Mouse (Mus musculus) heart, embryonic 15.5 days (tissue): ENCODE data around the gene Ccr6. TPM values are rescaled to one million over a fixed set of nuclear protein-coding genes. Genes with fewer than 3 reads are reported as not detected.
A peak's percentile ranks its signal among the peaks of the same experiment; 100 is the strongest.

Experiments used
- ATAC-seq: fragments of 200-750 bp; cut with Nextera tagmentation; replicated peaks from 2 replicates; pipeline ENCODE4 v1.8.0; 2017; ENCODE audit warnings: low read depth, moderate TSS enrichment; ENCODE audit not compliant: insufficient number of reproducible peaks, insufficient read depth, low FRiP score
- H3K27ac ChIP-seq: fragments of 300-500 bp; sonication (generic); 2 replicates; pipeline ENCODE4 v1.5.1; 2015; ENCODE audit warnings: mild to moderate bottlenecking, inconsistent platforms
- H3K27me3 ChIP-seq: fragments of 300-500 bp; sonication (generic); 2 replicates; pipeline ENCODE4 v1.6.1; 2015; ENCODE audit warnings: inconsistent platforms
- H3K36me3 ChIP-seq: fragments of 300-500 bp; sonication (generic); 2 replicates; pipeline ENCODE4 v1.6.1; 2015; ENCODE audit warnings: mild to moderate bottlenecking, inconsistent platforms
- H3K4me1 ChIP-seq: fragments of 300-500 bp; sonication (generic); replicated peaks from 2 replicates; pipeline ENCODE4 v1.6.1; 2015; ENCODE audit warnings: inconsistent platforms
- H3K4me2 ChIP-seq: fragments of 300-500 bp; sonication (generic); 2 replicates; pipeline ENCODE4 v1.6.1; 2015; ENCODE audit warnings: inconsistent platforms, mild to moderate bottlenecking, moderate library complexity
- H3K4me3 ChIP-seq: fragments of 300-500 bp; sonication (generic); 2 replicates; pipeline ENCODE4 v1.5.1; 2015; ENCODE audit warnings: mild to moderate bottlenecking, inconsistent platforms
- H3K9ac ChIP-seq: fragments of 300-500 bp; sonication (generic); 2 replicates; pipeline ENCODE4 v1.6.1; 2015; ENCODE audit warnings: mild to moderate bottlenecking, inconsistent platforms
- H3K9me3 ChIP-seq: fragments of 300-500 bp; sonication (generic); replicated peaks from 2 replicates; pipeline ENCODE4 v1.6.1; 2016; ENCODE audit warnings: inconsistent platforms
- WGBS: fragments of 180-500 bp; shearing (Covaris S2); methylation state at CpG from one replicate; pipeline ENCODE4 v1.1.7; 2015; ENCODE audit warnings: mixed read lengths; 5-methylcytosine and 5-hydroxymethylcytosine counted together
- polyA plus RNA-seq: library from polyadenylated mRNA; unstranded; fragments of >200 nt; fragmentation: Nextera tagmentation; extraction: Ambion mirVana; gene quantifications from 2 replicates; pipeline ENCODE4 v1.2.1, GENCODE M21; 2015

Ccr6 gene
- polyA plus RNA-seq, 1 experiment from 2014 or later = 0.21 TPM

DNA sequence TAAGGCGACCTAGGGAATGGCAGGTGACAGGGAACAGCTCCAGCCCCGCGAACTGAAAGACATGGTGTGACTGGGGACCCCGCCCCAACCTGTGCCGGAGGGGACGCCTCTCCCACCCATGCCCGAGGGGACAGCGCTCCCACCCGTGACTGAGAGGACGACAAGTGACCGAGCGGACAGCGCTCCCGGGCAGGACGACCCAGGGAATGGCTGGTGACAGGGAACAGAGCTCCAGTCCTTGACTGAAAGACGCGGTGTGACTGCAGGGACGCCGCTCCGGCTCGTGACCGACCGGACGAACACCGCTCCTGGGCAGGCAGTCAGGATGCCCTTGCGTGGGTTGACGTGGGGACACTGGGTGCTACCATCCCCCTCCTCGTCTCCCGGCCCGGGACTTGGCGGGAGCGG, 48.4 kb downstream of the Ccr6 start:
- under 1% methylated on average over 32 of the region's 32 CpGs for WGBS
- H3K4me1 ChIP-seq = peaks cover 15% of the 10 kb centered on the region

GRCm38 (mm10) chr17:8285056-8285455, 49.2 kb downstream of the Ccr6 start:
- 38% methylated on average over 8 of the region's 8 CpGs for WGBS
- Histone ChIP-seq H3K27me3 (no peaks in the 10 kb centered on the region), H3K9me3 (no peaks in the 10 kb centered on the region), H3K4me3 (peak overlapping the region; percentile 96), H3K4me1 (peaks cover 15% of the 10 kb centered on the region), H3K9ac (0 out of 2 replicates have a peak overlapping the region, but pooled peaks have one; percentile 94), H3K27ac (no peak overlapping the region), H3K36me3 (peaks cover 5% of the 10 kb centered on the region; the same call in 1 of the 2 replicates), H3K4me2 (peak overlapping the region; percentile 91)
- no peak for ATAC-seq

More for the DNA sequence above, 48.4 kb downstream of the Ccr6 start:
- Histone ChIP-seq H3K36me3 (peaks cover 5% of the 10 kb centered on the region; the same call in 1 of the 2 replicates), H3K9me3 (no peaks in the 10 kb centered on the region), H3K9ac (peak overlapping the region; percentile 94), H3K27me3 (no peaks in the 10 kb centered on the region), H3K27ac (peak overlapping the region; percentile 99), H3K4me3 (peak overlapping the region; percentile 96), H3K4me2 (peak overlapping the region; percentile 91)
- peak; percentile 10; the same call in 1 of the 2 replicates for ATAC-seq

DNA sequence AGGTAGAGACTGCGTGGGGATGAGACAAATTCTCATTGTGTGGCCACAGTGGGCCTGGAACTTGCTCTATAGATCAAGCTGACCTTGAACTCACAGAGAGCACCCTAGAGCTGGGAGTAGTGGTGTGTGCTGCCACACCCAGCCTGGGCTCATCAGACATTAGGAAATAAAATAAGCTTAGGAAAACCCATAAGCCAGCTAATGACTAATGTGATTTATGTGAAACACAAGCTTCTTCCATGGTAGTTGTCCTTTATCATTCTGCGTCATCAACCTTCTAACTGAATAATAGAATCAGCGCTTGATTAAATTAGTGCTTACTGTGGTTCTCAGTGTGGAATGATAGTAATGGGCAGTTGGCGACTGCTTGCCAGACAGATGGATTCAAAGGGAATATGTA, 51.1 kb downstream of the Ccr6 start:
- H3K4me3 ChIP-seq = no peak overlapping the region
- H3K27ac ChIP-seq = no peak overlapping the region
- H3K36me3 ChIP-seq = peaks cover 7% of the 10 kb centered on the region; the same call in 1 of the 2 replicates
- peaks cover 14% of the 10 kb centered on the region for H3K4me1 ChIP-seq
- no peak overlapping the region for H3K4me2 ChIP-seq
- no peak for ATAC-seq
- 85% methylated on average over 4 of the region's 4 CpGs for WGBS
- H3K27me3 ChIP-seq = no peaks in the 10 kb centered on the region
- H3K9ac ChIP-seq = no peak overlapping the region
- H3K9me3 ChIP-seq = no peaks in the 10 kb centered on the region

DNA sequence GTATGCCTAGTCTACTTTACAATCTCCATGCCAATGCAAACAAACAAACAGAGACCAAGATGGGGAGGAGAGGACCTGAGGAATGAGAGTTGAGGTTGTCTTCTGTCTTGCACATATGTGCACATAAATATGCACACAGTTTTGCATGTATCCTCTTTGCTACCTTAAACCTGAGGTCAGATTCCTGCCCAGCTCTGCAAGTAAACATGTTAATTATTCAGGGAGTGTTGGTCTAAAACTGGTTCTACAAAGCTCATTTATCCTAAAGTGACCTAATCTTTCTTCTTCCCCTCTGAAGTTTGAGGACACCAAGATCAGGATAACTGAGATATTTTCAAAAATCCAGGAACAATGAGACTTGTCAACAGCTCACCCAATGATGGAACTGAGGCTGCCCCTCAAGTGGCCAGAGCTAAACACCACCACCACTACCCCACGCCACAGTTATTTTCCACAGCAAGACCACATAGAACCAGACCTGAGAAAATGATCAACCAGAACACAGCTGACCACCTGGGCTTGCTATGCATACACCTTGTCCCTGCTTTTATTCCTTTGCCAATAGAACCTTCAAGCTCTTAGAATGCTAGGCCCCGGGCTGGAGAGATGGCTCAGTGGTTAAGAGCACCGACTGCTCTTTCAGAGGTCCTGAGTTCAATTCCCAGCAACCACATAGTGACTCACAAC, 54.3 kb downstream of the Ccr6 start:
- 96% methylated on average over 3 of the region's 3 CpGs for WGBS
- Histone ChIP-seq H3K27me3 (no peaks in the 10 kb centered on the region), H3K9me3 (no peaks in the 10 kb centered on the region), H3K27ac (no peak overlapping the region), H3K4me1 (peaks cover 1% of the 10 kb centered on the region; the same call in 1 of the 2 replicates), H3K4me2 (no peak overlapping the region), H3K9ac (no peak overlapping the region), H3K4me3 (no peak overlapping the region), H3K36me3 (peaks cover 11% of the 10 kb centered on the region; the same call in 1 of the 2 replicates)
- ATAC-seq = no peak

DNA sequence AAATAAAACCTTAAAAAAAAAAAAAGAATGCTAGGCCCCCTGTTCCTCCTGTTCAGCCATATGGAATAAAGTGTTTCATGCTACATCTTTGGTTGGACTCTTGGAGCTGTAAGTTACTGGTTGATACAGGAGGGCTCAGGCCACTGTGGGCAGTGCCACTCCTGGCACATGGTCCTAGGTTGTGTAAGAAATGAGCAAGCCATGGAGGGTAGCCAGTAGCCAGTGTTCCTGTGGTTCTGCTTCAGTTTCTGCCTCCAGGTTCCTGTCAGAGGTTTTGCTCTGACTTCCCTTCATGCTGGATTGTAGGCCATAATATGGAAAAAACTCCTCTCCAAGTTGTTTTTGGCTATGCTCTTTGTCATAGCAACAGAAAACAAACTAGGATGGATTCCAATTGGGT, 54.9 kb downstream of the Ccr6 start:
- H3K9ac ChIP-seq = no peak overlapping the region
- no peak overlapping the region for H3K4me2 ChIP-seq
- H3K27ac ChIP-seq = no peak overlapping the region
- H3K36me3 ChIP-seq = peaks cover 11% of the 10 kb centered on the region; the same call in 1 of the 2 replicates
- no peaks in the 10 kb centered on the region for H3K27me3 ChIP-seq
- no peaks in the 10 kb centered on the region for H3K4me1 ChIP-seq
- ATAC-seq = no peak
- H3K4me3 ChIP-seq = no peak overlapping the region
- no peaks in the 10 kb centered on the region for H3K9me3 ChIP-seq

DNA sequence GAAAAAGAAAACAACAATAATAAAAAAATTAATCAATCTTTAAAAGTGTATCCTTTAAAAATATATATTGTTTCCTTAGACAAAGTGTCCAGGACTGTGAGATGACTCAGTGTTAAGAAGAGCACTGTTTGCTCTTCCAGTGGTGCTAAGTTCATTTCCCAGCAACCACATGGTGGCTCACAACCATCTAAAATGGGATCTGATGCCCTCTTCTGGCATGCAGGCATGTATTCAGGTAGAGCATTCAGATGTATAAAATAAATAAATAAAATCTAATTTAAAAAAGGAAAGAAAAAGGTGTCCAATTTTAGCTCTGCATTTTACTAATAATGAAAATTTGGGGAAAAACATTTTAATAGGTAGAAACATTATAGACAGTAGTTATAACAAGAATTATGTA, 60.0 kb downstream of the Ccr6 start:
- Histone ChIP-seq H3K9me3 (no peaks in the 10 kb centered on the region), H3K27me3 (no peaks in the 10 kb centered on the region), H3K4me3 (no peak overlapping the region), H3K36me3 (peaks cover 4% of the 10 kb centered on the region; the same call in 1 of the 2 replicates), H3K27ac (no peak overlapping the region), H3K4me2 (no peak overlapping the region), H3K9ac (no peak overlapping the region), H3K4me1 (no peaks in the 10 kb centered on the region)
- ATAC-seq = no peak

DNA sequence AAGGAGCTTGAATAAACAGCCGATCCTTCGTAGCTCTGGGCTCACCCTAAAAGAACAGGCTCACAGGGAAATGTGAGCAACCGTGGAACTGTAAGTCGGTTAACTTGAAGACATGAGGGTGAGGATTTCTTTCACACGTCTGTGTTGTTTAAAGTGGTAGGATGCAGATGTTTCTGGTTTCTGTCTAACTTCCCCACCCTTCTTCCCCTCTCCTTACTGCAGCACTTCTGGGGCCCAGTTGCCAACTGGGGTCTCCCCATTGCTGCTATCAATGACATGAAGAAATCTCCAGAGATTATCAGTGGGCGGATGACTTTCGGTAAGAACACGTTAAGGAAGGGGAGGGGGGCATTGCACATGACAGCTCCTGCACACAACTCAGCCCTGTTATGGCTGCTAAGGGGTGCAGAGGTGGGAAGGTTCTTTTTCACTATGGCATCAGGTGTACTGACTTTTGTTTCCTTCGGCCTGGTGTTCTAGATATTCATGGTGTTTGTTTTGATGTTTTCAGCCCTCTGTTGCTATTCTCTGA, 60.5 kb downstream of the Ccr6 start:
- Histone ChIP-seq H3K9ac (no peak overlapping the region), H3K4me1 (no peaks in the 10 kb centered on the region), H3K4me2 (no peak overlapping the region), H3K27ac (no peak overlapping the region), H3K27me3 (no peaks in the 10 kb centered on the region), H3K4me3 (no peak overlapping the region), H3K9me3 (no peaks in the 10 kb centered on the region), H3K36me3 (peaks cover 4% of the 10 kb centered on the region; the same call in 1 of the 2 replicates)
- WGBS = 76% methylated on average over 9 of the region's 9 CpGs
- ATAC-seq = no peak

DNA sequence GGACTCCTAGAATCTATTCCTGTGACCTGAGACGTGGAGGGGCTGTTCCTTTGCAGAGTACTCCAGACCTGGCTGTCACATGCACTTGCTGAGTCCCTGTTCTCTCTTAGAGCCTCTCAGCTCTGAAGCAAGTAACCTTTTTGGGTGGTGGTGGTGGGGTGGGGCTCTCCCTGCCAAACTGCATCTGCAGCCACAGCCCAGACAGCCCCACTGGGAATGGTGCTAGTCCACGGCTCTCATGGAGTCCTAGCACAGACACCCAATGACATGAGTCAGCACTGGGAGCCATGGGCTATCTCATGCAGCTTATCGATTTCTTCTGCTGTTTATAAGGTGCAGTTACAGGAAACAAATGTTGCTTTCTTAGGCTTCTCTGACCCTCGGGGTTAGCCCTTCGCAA, 61.9 kb downstream of the Ccr6 start:
- Histone ChIP-seq H3K4me3 (no peak overlapping the region), H3K4me2 (no peak overlapping the region), H3K4me1 (no peaks in the 10 kb centered on the region), H3K27me3 (no peaks in the 10 kb centered on the region), H3K36me3 (peaks cover 4% of the 10 kb centered on the region; the same call in 1 of the 2 replicates), H3K9ac (no peak overlapping the region), H3K9me3 (no peaks in the 10 kb centered on the region), H3K27ac (no peak overlapping the region)
- no peak for ATAC-seq
- 79% methylated on average over 5 of the region's 5 CpGs for WGBS

DNA sequence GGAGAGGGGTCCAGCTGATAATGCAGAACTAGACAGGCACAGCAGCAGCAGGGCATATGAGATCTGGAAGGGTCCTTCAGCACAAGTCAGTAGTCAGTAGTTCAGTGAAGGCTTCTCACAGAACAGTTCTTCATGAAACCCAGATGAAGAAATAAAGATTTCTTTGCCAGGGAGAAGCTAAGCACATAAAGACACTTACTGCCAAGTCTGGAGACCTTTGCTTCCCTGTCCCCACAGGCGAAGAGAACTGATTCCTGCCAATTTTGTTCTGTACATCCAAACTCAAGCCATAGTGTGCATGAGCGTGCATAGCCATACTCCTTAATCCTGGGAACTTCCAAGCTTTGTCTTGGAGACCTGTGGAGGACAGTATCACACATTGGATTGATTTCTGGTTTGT, 62.4 kb downstream of the Ccr6 start:
- Histone ChIP-seq H3K9me3 (no peaks in the 10 kb centered on the region), H3K36me3 (peaks cover 3% of the 10 kb centered on the region; the same call in 1 of the 2 replicates), H3K9ac (no peak overlapping the region), H3K4me3 (no peak overlapping the region), H3K27me3 (no peaks in the 10 kb centered on the region), H3K27ac (no peak overlapping the region), H3K4me1 (no peaks in the 10 kb centered on the region), H3K4me2 (no peak overlapping the region)
- WGBS = 82% methylated on average over 2 of the region's 2 CpGs
- ATAC-seq = no peak

DNA sequence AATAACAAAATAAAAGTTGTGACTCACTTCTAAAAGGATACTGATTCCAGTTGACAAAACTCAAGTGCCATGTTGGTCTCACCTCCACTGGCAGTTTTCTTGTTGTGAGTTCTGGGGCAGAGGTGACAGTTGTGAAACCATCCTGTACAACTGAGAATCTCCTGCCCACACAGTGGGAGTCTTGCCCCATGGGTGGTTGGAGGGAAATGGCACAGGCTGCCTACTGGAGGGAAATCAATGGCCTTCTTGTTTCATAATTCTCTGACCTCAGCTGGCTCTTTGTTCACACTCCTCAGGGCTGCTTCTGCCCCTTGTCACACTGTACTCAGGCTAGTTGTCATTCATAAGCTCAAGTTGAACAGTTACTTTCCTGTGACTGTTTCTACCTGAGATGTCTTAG, 63.7 kb downstream of the Ccr6 start:
- H3K27ac ChIP-seq = no peak overlapping the region
- ATAC-seq = no peak
- H3K36me3 ChIP-seq = no peaks in the 10 kb centered on the region
- no peak overlapping the region for H3K4me3 ChIP-seq
- H3K4me1 ChIP-seq = no peaks in the 10 kb centered on the region
- H3K4me2 ChIP-seq = no peak overlapping the region
- H3K9ac ChIP-seq = no peak overlapping the region
- H3K9me3 ChIP-seq = no peaks in the 10 kb centered on the region
- H3K27me3 ChIP-seq = no peaks in the 10 kb centered on the region

- no peak overlapping the region for H3K9ac ChIP-seq
- no peak overlapping the region for H3K4me2 ChIP-seq
- H3K27me3 ChIP-seq = no peaks in the 10 kb centered on the region
- WGBS = 66% methylated on average over 4 of the region's 4 CpGs
- H3K36me3 ChIP-seq = no peaks in the 10 kb centered on the region
- no peak for ATAC-seq
- 0 out of 2 replicates have a peak, but pooled peaks cover 2% of the 10 kb centered on the region for H3K4me1 ChIP-seq
- H3K9me3 ChIP-seq = no peaks in the 10 kb centered on the region
- no peak overlapping the region for H3K27ac ChIP-seq
- no peak overlapping the region for H3K4me3 ChIP-seq
Observed at GRCm38 (mm10) chr17:8301515-8301914, 65.7 kb downstream of the Ccr6 start.
